Mouse (Mus musculus) kidney, adult 2 months (tissue): ENCODE measurements at regions not wholly inside any gene's neighbourhood (a gene's known extent, or its start where the extent isn't known, plus 50 kb on each side); places are given as distances from the start of the nearest gene placed in this dataset.

ENCODE experiments used
- DNase-seq: peaks from one replicate; pipeline ENCODE4 v3.0.0; 2021
- H3K27ac ChIP-seq: fragments of 200-500 bp; 2 replicates; pipeline ENCODE4 v1.5.1; 2012; ENCODE audit warnings: low read depth, low read length, control low read depth, inconsistent platforms; ENCODE audit not compliant: insufficient read depth
- H3K27me3 ChIP-seq: fragments of 200-500 bp; replicated peaks from 2 replicates; pipeline ENCODE4 v1.6.1; 2012; ENCODE audit warnings: mild to moderate bottlenecking, moderate library complexity, low read length, inconsistent platforms; ENCODE audit not compliant: control insufficient read depth, insufficient read depth
- H3K36me3 ChIP-seq: fragments of 200-500 bp; 2 replicates; pipeline ENCODE4 v1.6.1; 2012; ENCODE audit warnings: mild to moderate bottlenecking, moderate library complexity, low read length, inconsistent platforms; ENCODE audit not compliant: control insufficient read depth, insufficient read depth
- H3K4me1 ChIP-seq: fragments of 200-500 bp; 2 replicates; pipeline ENCODE4 v1.6.1; 2011; ENCODE audit warnings: low read length; ENCODE audit not compliant: control insufficient read depth, insufficient read depth
- H3K4me3 ChIP-seq: fragments of 200-500 bp; 2 replicates; pipeline ENCODE4 v1.5.1; 2011; ENCODE audit warnings: mild to moderate bottlenecking, low read depth, low read length, control low read depth; ENCODE audit not compliant: insufficient read depth
- CTCF ChIP-seq: fragments of 200-500 bp; conservative IDR thresholded peaks from 2 replicates; pipeline ENCODE4 v1.5.1; 2011; ENCODE audit warnings: low read depth, mild to moderate bottlenecking, control low read depth, low read length, moderate library complexity, mixed read lengths; ENCODE audit not compliant: insufficient read depth, insufficient read length
- POLR2A ChIP-seq: fragments of 200-500 bp; IDR thresholded peaks from one replicate; pipeline ENCODE4 v1.6.1; 2011; ENCODE audit warnings: low read depth, low read length, control low read depth
- WGBS: fragments of 180-500 bp; shearing (Covaris S2); methylation state at CpG from one replicate; pipeline ENCODE4 v1.1.7; 2018; 5-methylcytosine and 5-hydroxymethylcytosine counted together

- DNase-seq: no peak
- no peak for TF ChIP-seq CTCF
- 7% methylated on average over 1 of the region's 1 CpGs for WGBS
- Histone ChIP-seq H3K36me3 (no peaks in the 10 kb centered on the region), H3K27me3 (no peaks in the 10 kb centered on the region), H3K4me3 (no peak overlapping the region), H3K4me1 (no peaks in the 10 kb centered on the region), H3K27ac (no peak overlapping the region)
These were observed 270.8 kb upstream of the Ctso start for GRCm38 (mm10) chr3:81661620-81662019.

GRCm38 (mm10) chr3:81666262-81666661 is 266.1 kb upstream of the Ctso start:
- no peak overlapping the region for H3K27ac ChIP-seq
- WGBS: 60% methylated on average over 2 of the region's 2 CpGs
- TF ChIP-seq POLR2A (no peak), CTCF (no peak)
- H3K4me3 ChIP-seq: no peak overlapping the region
- H3K4me1 ChIP-seq: no peaks in the 10 kb centered on the region
- no peaks in the 10 kb centered on the region for H3K36me3 ChIP-seq
- no peak for DNase-seq
- no peaks in the 10 kb centered on the region for H3K27me3 ChIP-seq

- no peak overlapping the region for H3K4me3 ChIP-seq
- no peaks in the 10 kb centered on the region for H3K27me3 ChIP-seq
- H3K4me1 ChIP-seq: no peaks in the 10 kb centered on the region
- TF ChIP-seq POLR2A (no peak), CTCF (no peak)
- no peak for DNase-seq
- H3K27ac ChIP-seq: no peak overlapping the region
- H3K36me3 ChIP-seq: no peaks in the 10 kb centered on the region
- 52% methylated on average over 1 of the region's 1 CpGs for WGBS
These were observed 255.8 kb upstream of the Ctso start for GRCm38 (mm10) chr3:81676570-81676969.

DNA sequence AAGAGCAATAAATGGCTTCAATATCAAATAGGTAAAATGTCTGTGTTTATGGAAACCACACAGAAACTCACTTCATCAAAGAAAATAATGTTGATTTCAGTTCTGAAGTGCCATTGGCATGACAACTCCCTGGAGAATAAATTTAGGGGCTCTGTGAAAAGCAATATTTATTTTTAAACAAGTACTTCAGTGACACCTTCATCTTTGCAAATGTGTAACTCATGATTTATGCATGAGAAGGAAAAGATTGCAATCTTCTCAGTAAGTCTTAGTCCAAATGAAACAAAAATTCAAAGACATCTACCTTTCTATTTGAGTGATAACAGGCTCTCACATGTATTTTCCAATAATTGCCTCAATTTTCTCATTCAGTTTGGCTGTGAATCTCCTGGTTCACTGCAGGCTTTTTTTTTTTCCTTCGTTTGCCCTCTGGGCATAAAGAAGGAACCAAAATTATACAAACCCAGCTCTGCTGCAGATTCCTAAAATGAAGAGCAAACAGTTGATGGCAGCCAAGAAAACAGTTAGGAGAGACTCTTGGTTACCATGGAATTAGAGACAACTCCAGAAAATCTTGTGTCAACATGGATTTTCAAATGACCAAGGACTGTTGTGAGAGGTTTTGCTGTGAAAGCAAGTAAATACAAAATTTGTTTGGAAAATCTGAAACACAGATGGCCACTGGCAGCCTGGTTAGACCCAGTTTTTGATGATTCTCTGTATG is 230.3 kb upstream of the Ctso start:
- Histone ChIP-seq H3K4me1 (no peaks in the 10 kb centered on the region), H3K27me3 (no peaks in the 10 kb centered on the region), H3K27ac (no peak overlapping the region), H3K36me3 (no peaks in the 10 kb centered on the region), H3K4me3 (no peak overlapping the region)
- TF ChIP-seq POLR2A (no peak), CTCF (no peak)
- no peak for DNase-seq
- 52% methylated on average over 1 of the region's 1 CpGs for WGBS

DNA sequence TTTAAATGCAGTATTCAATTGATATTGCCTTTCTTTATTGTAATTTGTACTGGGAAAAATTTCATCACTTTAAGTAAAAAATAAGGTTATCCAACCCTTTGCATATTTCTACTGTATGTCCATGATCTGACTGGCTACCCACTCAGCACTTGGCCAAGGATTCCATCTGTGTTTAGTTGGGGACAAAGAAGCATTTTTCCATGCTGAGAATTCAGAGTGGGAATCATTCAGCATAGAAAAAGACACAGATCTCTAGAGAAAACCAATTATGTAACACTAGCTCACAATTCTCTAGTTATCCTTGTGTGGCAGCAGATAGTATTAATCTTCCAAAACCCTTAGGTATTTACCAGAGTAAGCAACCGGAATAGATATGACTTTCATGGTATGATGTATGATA is 213.5 kb upstream of the Ctso start:
- 84% methylated on average over 1 of the region's 1 CpGs for WGBS
- Histone ChIP-seq H3K4me3 (no peak overlapping the region), H3K36me3 (no peaks in the 10 kb centered on the region), H3K27me3 (no peaks in the 10 kb centered on the region), H3K4me1 (no peaks in the 10 kb centered on the region), H3K27ac (no peak overlapping the region)
- no peak for DNase-seq
- TF ChIP-seq POLR2A: no peak
- no peak for TF ChIP-seq CTCF

DNA sequence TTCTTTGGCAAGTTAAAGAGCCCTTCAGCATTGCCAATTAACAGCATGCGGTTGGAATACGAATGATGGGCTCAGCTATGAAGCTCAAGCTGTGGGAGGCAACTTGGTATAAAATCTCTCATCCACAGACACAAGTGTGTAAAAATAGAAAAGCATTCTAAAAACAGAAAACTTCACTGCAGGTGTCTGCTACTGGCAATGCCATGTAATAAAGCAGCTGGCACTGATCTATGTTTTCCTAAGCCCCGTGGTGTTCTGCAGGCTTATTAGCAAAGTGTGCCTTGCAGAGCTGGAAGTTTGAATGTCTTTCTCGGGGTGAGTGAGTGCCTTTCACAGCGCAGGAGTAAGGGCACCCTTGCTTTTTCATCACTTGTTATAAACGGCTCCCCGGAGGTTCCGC is 196.9 kb upstream of the Ctso start:
- DNase-seq: no peak
- 57% methylated on average over 8 of the region's 8 CpGs for WGBS
- Histone ChIP-seq H3K27me3 (no peaks in the 10 kb centered on the region), H3K4me3 (no peak overlapping the region), H3K4me1 (no peaks in the 10 kb centered on the region), H3K36me3 (no peaks in the 10 kb centered on the region), H3K27ac (no peak overlapping the region)
- no peak for TF ChIP-seq POLR2A
- TF ChIP-seq CTCF: no peak

GRCm38 (mm10) chr3:81736838-81737237 is 195.6 kb upstream of the Ctso start:
- TF ChIP-seq CTCF (no peak), POLR2A (no peak)
- DNase-seq: no peak
- no peaks in the 10 kb centered on the region for H3K36me3 ChIP-seq
- H3K4me3 ChIP-seq: no peak overlapping the region
- H3K4me1 ChIP-seq: no peaks in the 10 kb centered on the region
- H3K27ac ChIP-seq: no peak overlapping the region
- no peaks in the 10 kb centered on the region for H3K27me3 ChIP-seq
